Mouse (Mus musculus) embryonic facial prominence, embryonic 12.5 days (tissue): Measurements from ENCODE around the gene Stxbp4. TPM values are rescaled to one million over a fixed set of nuclear protein-coding genes. Genes with fewer than 3 reads are reported as not detected.

Experiments used
- ATAC-seq: fragments of 200-750 bp; cut with Nextera tagmentation; 2 replicates; pipeline ENCODE4 v1.8.0; 2017; ENCODE audit not compliant: insufficient number of reproducible peaks, insufficient read depth, low FRiP score, low TSS enrichment
- H3K27ac ChIP-seq: fragments of 300-500 bp; sonication (generic); 2 replicates; pipeline ENCODE4 v1.5.1; 2016; ENCODE audit warnings: mild to moderate bottlenecking
- H3K27me3 ChIP-seq: fragments of 300-500 bp; sonication (generic); 2 replicates; pipeline ENCODE4 v1.6.1; 2016; ENCODE audit warnings: mild to moderate bottlenecking, moderate library complexity
- H3K36me3 ChIP-seq: fragments of 300-500 bp; sonication (generic); 2 replicates; pipeline ENCODE4 v1.6.1; 2016; ENCODE audit warnings: mild to moderate bottlenecking
- H3K4me1 ChIP-seq: fragments of 300-500 bp; sonication (generic); 2 replicates; pipeline ENCODE4 v1.6.1; 2016
- H3K4me2 ChIP-seq: fragments of 300-500 bp; sonication (generic); replicated peaks from 2 replicates; pipeline ENCODE4 v1.6.1; 2016; ENCODE audit warnings: mild to moderate bottlenecking, moderate library complexity
- H3K4me3 ChIP-seq: fragments of 300-500 bp; sonication (generic); 2 replicates; pipeline ENCODE4 v1.5.1; 2016; ENCODE audit warnings: mild to moderate bottlenecking
- H3K9ac ChIP-seq: fragments of 300-500 bp; sonication (generic); 2 replicates; pipeline ENCODE4 v1.6.1; 2016; ENCODE audit warnings: mild to moderate bottlenecking, moderate library complexity
- H3K9me3 ChIP-seq: fragments of 300-500 bp; sonication (generic); 2 replicates; pipeline ENCODE4 v1.6.1; 2016; ENCODE audit warnings: mild to moderate bottlenecking, moderate library complexity
- WGBS: fragments of 180-500 bp; shearing (Covaris S2); methylation state at CpG from one replicate; pipeline ENCODE4 v1.1.7; 2016; 5-methylcytosine and 5-hydroxymethylcytosine counted together
- polyA plus RNA-seq: library from polyadenylated mRNA; unstranded; fragments of >200 nt; fragmentation: Nextera tagmentation; extraction: Ambion mirVana; gene quantifications from 2 replicates; pipeline ENCODE4 v1.2.1, GENCODE M21; 2016

The Stxbp4 gene
- polyA plus RNA-seq, 1 experiment from 2014 or later: 41.0 TPM

GRCm38 (mm10) chr11:90440851-90441250 is 197.0 kb downstream of the Stxbp4 start:
- 82% methylated on average over 3 of the region's 3 CpGs for WGBS
- Histone ChIP-seq H3K4me1 (no peaks in the 10 kb centered on the region), H3K9me3 (no peaks in the 10 kb centered on the region), H3K4me2 (no peak overlapping the region), H3K4me3 (no peak overlapping the region), H3K27ac (no peak overlapping the region), H3K9ac (no peak overlapping the region), H3K27me3 (no peaks in the 10 kb centered on the region), H3K36me3 (no peaks in the 10 kb centered on the region)
- no peak for ATAC-seq

GRCm38 (mm10) chr11:90438768-90439167 is 199.1 kb downstream of the Stxbp4 start:
- no peak overlapping the region for H3K4me3 ChIP-seq
- WGBS: 72% methylated on average over 5 of the region's 5 CpGs
- no peaks in the 10 kb centered on the region for H3K9me3 ChIP-seq
- H3K4me2 ChIP-seq: no peak overlapping the region
- no peaks in the 10 kb centered on the region for H3K4me1 ChIP-seq
- no peak for ATAC-seq
- H3K27me3 ChIP-seq: no peaks in the 10 kb centered on the region
- no peaks in the 10 kb centered on the region for H3K36me3 ChIP-seq
- H3K27ac ChIP-seq: no peak overlapping the region
- H3K9ac ChIP-seq: no peak overlapping the region

Other genes with a start within 250 kb of the Stxbp4 start
- gene Hlf, start 247.2 kb downstream of the Stxbp4 start, polyA plus RNA-seq: 3.7 TPM in 2 replicates
- 46.5 and 47.9 TPM in 2 replicates for gene Cox11, start 89 bp upstream of the Stxbp4 start, polyA plus RNA-seq
- 19.2 and 24.2 TPM in 2 replicates for gene Tom1l1, start 50.3 kb upstream of the Stxbp4 start, polyA plus RNA-seq